Mouse (Mus musculus): ENCODE data around the gene Mrpl28. TPM values are rescaled to one million over a fixed set of nuclear protein-coding genes. Genes with fewer than 3 reads are reported as not detected.
"Not testable (repeated sequence)": the region's sequence is repeated elsewhere in the genome, so short reads cannot be mapped to it uniquely, and the experiment has no call there.

The Mrpl28 gene
- polyA plus RNA-seq, 1 experiment from 2014 or later = 177 TPM

DNA sequence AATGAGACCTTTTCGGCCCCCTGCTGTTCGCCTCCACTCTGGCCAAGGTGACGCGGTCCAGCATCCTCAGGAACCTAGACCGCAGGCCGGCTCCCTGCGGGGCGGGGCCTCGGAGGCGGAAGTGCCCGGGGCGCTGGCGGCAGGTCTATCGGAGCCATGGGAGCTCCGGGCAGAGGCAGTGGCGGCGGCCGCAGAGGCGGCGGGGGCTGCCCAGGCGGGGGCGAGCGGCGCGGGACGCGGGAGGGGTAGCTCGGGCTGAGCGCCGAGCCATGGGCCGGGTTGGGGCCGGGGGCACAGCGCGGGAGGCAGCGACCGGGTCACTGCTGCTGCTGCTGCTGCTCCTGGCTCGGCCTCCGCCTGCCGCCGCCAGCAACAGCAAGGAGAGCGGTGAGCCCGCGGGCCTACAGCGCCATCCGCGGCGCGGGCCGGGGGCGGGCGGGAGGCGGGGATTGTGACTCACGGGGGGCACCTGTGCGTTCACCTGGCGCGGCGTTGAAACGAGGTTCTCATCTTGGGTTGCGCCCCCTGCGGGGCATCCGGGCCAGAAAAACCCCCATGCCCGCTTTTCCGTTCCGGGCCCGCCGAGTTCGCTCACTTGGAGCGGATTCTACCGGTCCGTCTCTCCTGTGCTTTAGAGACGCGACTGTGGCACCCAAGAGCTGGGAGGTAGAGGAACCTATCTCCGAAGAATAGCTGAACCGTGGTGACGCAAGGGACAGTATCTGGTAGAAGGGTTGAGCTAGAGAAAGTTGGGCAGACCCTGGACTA is 9.9 kb upstream of the Mrpl28 start, which contains the start of gene Tmem8:
Gene Tmem8, plus strand, starts transcription at position 119 of the 768 bp plus-strand sequence.
- peak within 1 kb of the TSS; percentile 97 for H3K4me2 ChIP-seq (ENCODE audit: low read depth, low read length)
- H3K9ac ChIP-seq (ENCODE audit: low read depth, low read length) = peak within 1 kb of the TSS; percentile 68
- H3K27ac ChIP-seq (replicated peaks; ENCODE audit: low read depth, low read length) = no peak within 1 kb of the TSS
- H3K27me3 ChIP-seq (replicated peaks; ENCODE audit: control insufficient read depth, insufficient read depth, low read length) = peaks cover 68% of the 10 kb centered on the region
- WGBS = under 1% methylated on average over 28 of the region's 75 CpGs
- DNase-seq (ENCODE audit: low spot score) (peak; percentile 53), ATAC-seq (ENCODE audit: low read depth) (peak; percentile 81)
- H3K4me3 ChIP-seq (ENCODE audit: low read depth, low read length) = peak within 1 kb of the TSS; percentile 60
- H3K9me3 ChIP-seq (ENCODE audit: control insufficient read depth, low read length) = no peaks in the 10 kb centered on the region
- no peaks in the 10 kb centered on the region for H3K36me3 ChIP-seq (ENCODE audit: control insufficient read depth, insufficient read depth, low read length)
- peaks cover 4% of the 10 kb centered on the region; the same call in 1 of the 2 replicates for H3K4me1 ChIP-seq (ENCODE audit: control insufficient read depth, insufficient read depth, low read length)

- DNase-seq (ENCODE audit: low spot score) (no peak), ATAC-seq (ENCODE audit: low read depth) (no peak)
- Histone ChIP-seq H3K36me3 (ENCODE audit: control insufficient read depth, insufficient read depth, low read length) (no peaks in the 10 kb centered on the region), H3K9me3 (ENCODE audit: control insufficient read depth, low read length) (no peaks in the 10 kb centered on the region), H3K4me3 (ENCODE audit: low read depth, low read length) (peak overlapping the region; percentile 60), H3K4me1 (ENCODE audit: control insufficient read depth, insufficient read depth, low read length) (peaks cover 4% of the 10 kb centered on the region; the same call in 1 of the 2 replicates), H3K9ac (ENCODE audit: low read depth, low read length) (no peak overlapping the region), H3K4me2 (ENCODE audit: low read depth, low read length) (peak overlapping the region; percentile 97), H3K27me3 (replicated peaks; ENCODE audit: control insufficient read depth, insufficient read depth, low read length) (peaks cover 68% of the 10 kb centered on the region), H3K27ac (replicated peaks; ENCODE audit: low read depth, low read length) (no peak overlapping the region)
- 9% methylated on average over 8 of the region's 8 CpGs for WGBS
Observed at GRCm38 (mm10) chr17:26114061-26114460, 9.2 kb upstream of the Mrpl28 start.

DNA sequence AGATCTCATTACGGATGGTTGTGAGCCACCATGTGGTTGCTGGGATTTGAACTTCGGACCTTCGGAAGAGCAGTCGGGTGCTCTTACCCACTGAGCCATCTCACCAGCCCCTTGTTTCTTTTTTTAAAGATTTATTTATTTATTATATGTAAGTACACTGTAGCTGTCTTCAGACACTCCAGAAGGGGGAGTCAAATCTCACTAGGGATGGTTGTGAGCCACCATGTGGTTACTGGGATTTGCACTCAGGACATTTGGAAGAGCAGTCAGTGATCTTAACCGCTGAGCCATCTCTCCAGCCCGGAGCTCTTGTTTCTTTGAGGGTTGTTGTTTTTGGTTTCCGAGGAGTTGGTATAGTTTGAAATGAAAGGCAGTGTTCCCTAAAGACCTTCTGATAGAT is 8.8 kb upstream of the Mrpl28 start:
- H3K36me3 ChIP-seq (ENCODE audit: control insufficient read depth, insufficient read depth, low read length); H3K9me3 ChIP-seq (ENCODE audit: control insufficient read depth, low read length); H3K27ac ChIP-seq (replicated peaks; ENCODE audit: low read depth, low read length); H3K4me3 ChIP-seq (ENCODE audit: low read depth, low read length); H3K4me2 ChIP-seq (ENCODE audit: low read depth, low read length); H3K4me1 ChIP-seq (ENCODE audit: control insufficient read depth, insufficient read depth, low read length); DNase-seq (ENCODE audit: low spot score); H3K9ac ChIP-seq (ENCODE audit: low read depth, low read length); ATAC-seq (ENCODE audit: low read depth): not testable (repeated sequence)
- H3K27me3 ChIP-seq (replicated peaks; ENCODE audit: control insufficient read depth, insufficient read depth, low read length) = peaks cover 68% of the 10 kb centered on the region
- 60% methylated on average over 7 of the region's 7 CpGs for WGBS

DNA sequence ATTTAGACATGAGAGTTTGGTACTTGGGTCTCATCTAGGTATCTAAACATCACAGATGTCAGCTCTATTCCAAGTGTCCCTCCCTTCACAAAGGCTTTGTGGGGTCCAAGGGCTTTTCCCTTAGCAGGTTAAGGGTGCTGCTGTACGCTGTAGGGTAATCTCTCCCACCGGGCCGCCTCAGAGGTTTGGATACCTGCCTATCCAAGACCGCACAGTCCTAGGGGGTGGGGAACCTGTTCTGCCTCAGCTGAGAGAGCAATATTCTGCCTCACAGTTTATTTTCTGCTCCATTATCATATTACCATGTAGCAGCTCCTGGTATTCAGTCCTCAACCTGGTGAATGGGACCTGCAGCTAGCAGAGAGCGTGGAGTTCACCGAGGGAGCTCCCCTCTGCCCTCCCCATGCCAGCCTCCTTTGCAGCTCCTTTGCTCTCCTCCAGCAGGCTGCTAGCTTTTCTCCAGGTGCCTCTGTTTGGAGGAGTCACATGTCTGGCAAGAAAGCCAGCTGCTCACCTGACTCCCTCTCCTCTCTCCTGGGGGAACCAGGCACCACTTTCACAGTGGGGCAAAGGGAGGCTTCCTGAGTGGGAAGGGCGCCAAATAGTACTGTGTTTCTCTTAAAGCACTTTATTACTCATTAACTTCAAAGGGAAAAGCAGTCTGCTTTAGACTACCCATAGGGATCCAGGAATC is 7.9 kb upstream of the Mrpl28 start:
- no peaks in the 10 kb centered on the region for H3K9me3 ChIP-seq (ENCODE audit: control insufficient read depth, low read length)
- DNase-seq (ENCODE audit: low spot score) (no peak), ATAC-seq (ENCODE audit: low read depth) (no peak)
- H3K36me3 ChIP-seq (ENCODE audit: control insufficient read depth, insufficient read depth, low read length) = no peaks in the 10 kb centered on the region
- peaks cover 61% of the 10 kb centered on the region for H3K27me3 ChIP-seq (replicated peaks; ENCODE audit: control insufficient read depth, insufficient read depth, low read length)
- H3K4me3 ChIP-seq (ENCODE audit: low read depth, low read length) = no peak overlapping the region
- H3K9ac ChIP-seq (ENCODE audit: low read depth, low read length) = no peak overlapping the region
- H3K4me2 ChIP-seq (ENCODE audit: low read depth, low read length) = no peak overlapping the region
- peaks cover 4% of the 10 kb centered on the region; the same call in 1 of the 2 replicates for H3K4me1 ChIP-seq (ENCODE audit: control insufficient read depth, insufficient read depth, low read length)
- 75% methylated on average over 7 of the region's 7 CpGs for WGBS
- no peak overlapping the region for H3K27ac ChIP-seq (replicated peaks; ENCODE audit: low read depth, low read length)

GRCm38 (mm10) chr17:26115956-26116487 is 7.3 kb upstream of the Mrpl28 start:
- ATAC-seq (ENCODE audit: low read depth) (no peak), DNase-seq (ENCODE audit: low spot score) (no peak)
- H3K27me3 ChIP-seq (replicated peaks; ENCODE audit: control insufficient read depth, insufficient read depth, low read length) = peaks cover 55% of the 10 kb centered on the region
- no peak overlapping the region for H3K9ac ChIP-seq (ENCODE audit: low read depth, low read length)
- H3K9me3 ChIP-seq (ENCODE audit: control insufficient read depth, low read length) = no peaks in the 10 kb centered on the region
- H3K4me2 ChIP-seq (ENCODE audit: low read depth, low read length) = no peak overlapping the region
- peaks cover 4% of the 10 kb centered on the region; the same call in 1 of the 2 replicates for H3K4me1 ChIP-seq (ENCODE audit: control insufficient read depth, insufficient read depth, low read length)
- no peak overlapping the region for H3K4me3 ChIP-seq (ENCODE audit: low read depth, low read length)
- 66% methylated on average over 3 of the region's 3 CpGs for WGBS
- no peaks in the 10 kb centered on the region for H3K36me3 ChIP-seq (ENCODE audit: control insufficient read depth, insufficient read depth, low read length)
- no peak overlapping the region for H3K27ac ChIP-seq (replicated peaks; ENCODE audit: low read depth, low read length)

- Histone ChIP-seq H3K4me2 (ENCODE audit: low read depth, low read length) (no peak overlapping the region), H3K4me1 (ENCODE audit: control insufficient read depth, insufficient read depth, low read length) (peaks cover 4% of the 10 kb centered on the region; the same call in 1 of the 2 replicates), H3K27ac (replicated peaks; ENCODE audit: low read depth, low read length) (no peak overlapping the region), H3K9me3 (ENCODE audit: control insufficient read depth, low read length) (no peaks in the 10 kb centered on the region), H3K27me3 (replicated peaks; ENCODE audit: control insufficient read depth, insufficient read depth, low read length) (peaks cover 48% of the 10 kb centered on the region), H3K36me3 (ENCODE audit: control insufficient read depth, insufficient read depth, low read length) (no peaks in the 10 kb centered on the region), H3K4me3 (ENCODE audit: low read depth, low read length) (no peak overlapping the region), H3K9ac (ENCODE audit: low read depth, low read length) (no peak overlapping the region)
- DNase-seq (ENCODE audit: low spot score) = no peak
- 88% methylated on average over 17 of the region's 17 CpGs for WGBS
- no peak for ATAC-seq (ENCODE audit: low read depth)
Observed at GRCm38 (mm10) chr17:26116503-26117258, 6.6 kb upstream of the Mrpl28 start.

DNA sequence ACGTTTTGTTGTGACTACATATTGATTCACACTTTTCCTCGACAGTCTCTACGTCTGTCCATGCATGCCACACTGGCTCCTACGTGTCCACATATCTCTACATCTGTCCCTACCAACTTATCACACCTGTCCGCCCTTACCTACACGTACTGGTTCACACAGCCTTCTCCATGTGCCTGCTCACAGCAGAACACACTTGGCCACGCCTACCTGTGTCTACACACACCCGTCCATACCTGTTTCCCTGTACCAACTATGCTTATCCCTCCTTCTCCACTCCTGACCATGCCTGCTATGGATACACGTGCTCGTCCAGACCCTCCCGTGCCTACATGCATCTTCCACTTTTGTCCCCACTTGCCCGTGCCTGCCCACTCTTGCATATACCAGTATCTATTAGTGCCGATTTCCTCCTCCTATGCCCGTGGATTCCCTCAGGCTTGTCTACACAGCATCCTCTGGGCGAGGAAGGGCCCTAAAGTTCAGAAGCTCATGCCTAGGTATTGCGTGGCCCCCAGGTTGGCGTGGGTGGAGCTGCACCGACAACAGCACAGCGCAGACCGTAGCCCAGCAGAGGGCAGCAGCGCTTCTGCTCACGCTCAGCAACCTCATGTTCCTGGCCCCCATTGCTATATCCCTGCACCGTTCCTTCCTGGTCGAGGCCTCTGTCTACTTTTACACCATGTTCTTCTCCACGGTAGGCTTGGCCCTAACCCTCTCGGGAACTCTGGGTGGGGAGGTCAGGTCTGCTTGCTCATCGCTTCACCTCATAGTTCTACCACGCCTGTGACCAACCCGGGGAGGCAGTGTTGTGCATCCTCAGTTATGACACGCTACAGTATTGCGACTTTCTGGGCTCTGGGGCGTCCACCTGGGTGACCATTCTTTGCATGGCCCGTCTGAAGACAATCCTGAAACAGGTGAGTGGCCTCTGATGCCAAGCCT is 3.3 kb upstream of the Mrpl28 start:
- Histone ChIP-seq H3K9ac (ENCODE audit: low read depth, low read length) (peak overlapping the region; percentile 37; the same call in 1 of the 2 replicates), H3K36me3 (ENCODE audit: control insufficient read depth, insufficient read depth, low read length) (no peaks in the 10 kb centered on the region), H3K9me3 (ENCODE audit: control insufficient read depth, low read length) (no peaks in the 10 kb centered on the region), H3K4me3 (ENCODE audit: low read depth, low read length) (no peak overlapping the region), H3K4me2 (ENCODE audit: low read depth, low read length) (0 out of 2 replicates have a peak overlapping the region, but pooled peaks have one; percentile 10), H3K27ac (replicated peaks; ENCODE audit: low read depth, low read length) (no peak overlapping the region), H3K27me3 (replicated peaks; ENCODE audit: control insufficient read depth, insufficient read depth, low read length) (peaks cover 15% of the 10 kb centered on the region), H3K4me1 (ENCODE audit: control insufficient read depth, insufficient read depth, low read length) (peaks cover 8% of the 10 kb centered on the region)
- DNase-seq (ENCODE audit: low spot score) (peak; percentile 73), ATAC-seq (ENCODE audit: low read depth) (peak; percentile 67)
- 46% methylated on average over 33 of the region's 33 CpGs for WGBS

Measured in embryonic facial prominence, embryonic 14.5 days (tissue).